Mouse (Mus musculus): ENCODE results near the gene Ube2c. TPM values are rescaled to one million over a fixed set of nuclear protein-coding genes. Genes with fewer than 3 reads are reported as not detected.

The Ube2c gene
- polyA plus RNA-seq (2012; rRNA removed) (293 and 329 TPM in 2 replicates), polyA plus RNA-seq (2014; fragmentation: Nextera tagmentation; extraction: Ambion mirVana) (279 and 305 TPM in 2 replicates)

GRCm38 (mm10) chr2:164769258-164770037 is at the start of gene Ube2c:
Gene Ube2c (plus strand): TSS chr2:164769898.
- 0 out of 2 replicates have a peak within 1 kb of the TSS, but pooled peaks have one; percentile 58 for H3K27ac ChIP-seq (replicated peaks; ENCODE audit: low read depth, low read length)
- H3K4me2 ChIP-seq (replicated peaks; ENCODE audit: low read depth, low read length, severe bottlenecking) = peak within 1 kb of the TSS; percentile 72
- H3K4me3 ChIP-seq (replicated peaks; ENCODE audit: low read length) = peak within 1 kb of the TSS; percentile 70
- 0 out of 2 replicates have a peak, but pooled peaks have one; percentile 23 for TF ChIP-seq POLR2A (IDR thresholded peaks at IDR 0.05; ENCODE audit: borderline replicate concordance, extremely low read depth, insufficient read depth, insufficient read length)
- WGBS = 2% methylated on average over 53 of the region's 53 CpGs
- DNase-seq (ENCODE audit: low spot score) (peak; percentile 99), ATAC-seq (ENCODE audit: low FRiP score, low read depth) (peak; percentile 98)
- H3K4me1 ChIP-seq (ENCODE audit: control insufficient read depth, insufficient read depth, low read length) = peaks cover 6% of the 10 kb centered on the region
- H3K36me3 ChIP-seq (ENCODE audit: control insufficient read depth, insufficient read depth, low read length) = peaks cover 55% of the 10 kb centered on the region
- peak within 1 kb of the TSS; percentile 65 for H3K9ac ChIP-seq (ENCODE audit: low read depth, low read length, severe bottlenecking)
- H3K9me3 ChIP-seq (ENCODE audit: control insufficient read depth, low read length) = no peaks in the 10 kb centered on the region
- no peaks in the 10 kb centered on the region for H3K27me3 ChIP-seq (ENCODE audit: control insufficient read depth, insufficient read depth, low read length)

- ATAC-seq (ENCODE audit: low FRiP score, low read depth) = no peak
These were observed 46.4 kb upstream of the Ube2c start for GRCm38 (mm10) chr2:164723276-164723675.

GRCm38 (mm10) chr2:164725895-164726619 is 43.6 kb upstream of the Ube2c start:
- no peak for ATAC-seq (ENCODE audit: low FRiP score, low read depth)
- H3K9ac ChIP-seq (ENCODE audit: low read depth, low read length, severe bottlenecking) = no peak overlapping the region
- H3K27me3 ChIP-seq (ENCODE audit: control insufficient read depth, insufficient read depth, low read length) = no peaks in the 10 kb centered on the region
- peak; percentile 81 for DNase-seq (ENCODE audit: low spot score)
- H3K4me2 ChIP-seq (replicated peaks; ENCODE audit: low read depth, low read length, severe bottlenecking) = no peak overlapping the region
- no peak overlapping the region for H3K27ac ChIP-seq (replicated peaks; ENCODE audit: low read depth, low read length)
- 25% methylated on average over 6 of the region's 6 CpGs for WGBS
- H3K4me1 ChIP-seq (ENCODE audit: control insufficient read depth, insufficient read depth, low read length) = no peaks in the 10 kb centered on the region
- no peaks in the 10 kb centered on the region for H3K36me3 ChIP-seq (ENCODE audit: control insufficient read depth, insufficient read depth, low read length)
- H3K9me3 ChIP-seq (ENCODE audit: control insufficient read depth, low read length) = no peaks in the 10 kb centered on the region
- no peak for TF ChIP-seq POLR2A (IDR thresholded peaks at IDR 0.05; ENCODE audit: borderline replicate concordance, extremely low read depth, insufficient read depth, insufficient read length)
- H3K4me3 ChIP-seq (replicated peaks; ENCODE audit: low read length) = no peak overlapping the region

More at GRCm38 (mm10) chr2:164723276-164723675, 46.4 kb upstream of the Ube2c start:
- no peaks in the 10 kb centered on the region for H3K9me3 ChIP-seq (ENCODE audit: control insufficient read depth, low read length)
- H3K27ac ChIP-seq (replicated peaks; ENCODE audit: low read depth, low read length) = no peak overlapping the region
- no peak for DNase-seq (ENCODE audit: low spot score)
- WGBS = 69% methylated on average over 4 of the region's 4 CpGs
- no peak overlapping the region for H3K4me3 ChIP-seq (replicated peaks; ENCODE audit: low read length)
- H3K4me2 ChIP-seq (replicated peaks; ENCODE audit: low read depth, low read length, severe bottlenecking) = no peak overlapping the region
- no peaks in the 10 kb centered on the region for H3K27me3 ChIP-seq (ENCODE audit: control insufficient read depth, insufficient read depth, low read length)
- TF ChIP-seq POLR2A (IDR thresholded peaks at IDR 0.05; ENCODE audit: borderline replicate concordance, extremely low read depth, insufficient read depth, insufficient read length) = no peak
- H3K36me3 ChIP-seq (ENCODE audit: control insufficient read depth, insufficient read depth, low read length) = no peaks in the 10 kb centered on the region
- no peak overlapping the region for H3K9ac ChIP-seq (ENCODE audit: low read depth, low read length, severe bottlenecking)
- no peaks in the 10 kb centered on the region for H3K4me1 ChIP-seq (ENCODE audit: control insufficient read depth, insufficient read depth, low read length)

- no peak for ATAC-seq (ENCODE audit: low FRiP score, low read depth)
- no peak for TF ChIP-seq POLR2A (IDR thresholded peaks at IDR 0.05; ENCODE audit: borderline replicate concordance, extremely low read depth, insufficient read depth, insufficient read length)
- H3K9me3 ChIP-seq (ENCODE audit: control insufficient read depth, low read length) = no peaks in the 10 kb centered on the region
These were observed 38.0 kb upstream of the Ube2c start for GRCm38 (mm10) chr2:164731719-164732118.

GRCm38 (mm10) chr2:164733259-164733658 is 36.4 kb upstream of the Ube2c start:
- no peaks in the 10 kb centered on the region for H3K4me1 ChIP-seq (ENCODE audit: control insufficient read depth, insufficient read depth, low read length)
- H3K9me3 ChIP-seq (ENCODE audit: control insufficient read depth, low read length) = no peaks in the 10 kb centered on the region
- 91% methylated on average over 2 of the region's 2 CpGs for WGBS
- H3K27me3 ChIP-seq (ENCODE audit: control insufficient read depth, insufficient read depth, low read length) = no peaks in the 10 kb centered on the region
- no peak overlapping the region for H3K4me2 ChIP-seq (replicated peaks; ENCODE audit: low read depth, low read length, severe bottlenecking)
- H3K9ac ChIP-seq (ENCODE audit: low read depth, low read length, severe bottlenecking) = no peak overlapping the region
- no peaks in the 10 kb centered on the region for H3K36me3 ChIP-seq (ENCODE audit: control insufficient read depth, insufficient read depth, low read length)
- no peak overlapping the region for H3K4me3 ChIP-seq (replicated peaks; ENCODE audit: low read length)
- no peak for TF ChIP-seq POLR2A (IDR thresholded peaks at IDR 0.05; ENCODE audit: borderline replicate concordance, extremely low read depth, insufficient read depth, insufficient read length)
- no peak for DNase-seq (ENCODE audit: low spot score)
- no peak overlapping the region for H3K27ac ChIP-seq (replicated peaks; ENCODE audit: low read depth, low read length)
- no peak for ATAC-seq (ENCODE audit: low FRiP score, low read depth)

More at GRCm38 (mm10) chr2:164731719-164732118, 38.0 kb upstream of the Ube2c start:
- H3K27me3 ChIP-seq (ENCODE audit: control insufficient read depth, insufficient read depth, low read length) = no peaks in the 10 kb centered on the region
- H3K9ac ChIP-seq (ENCODE audit: low read depth, low read length, severe bottlenecking) = no peak overlapping the region
- H3K4me3 ChIP-seq (replicated peaks; ENCODE audit: low read length) = no peak overlapping the region
- 67% methylated on average over 5 of the region's 5 CpGs for WGBS
- H3K4me2 ChIP-seq (replicated peaks; ENCODE audit: low read depth, low read length, severe bottlenecking) = no peak overlapping the region
- no peak for DNase-seq (ENCODE audit: low spot score)
- H3K27ac ChIP-seq (replicated peaks; ENCODE audit: low read depth, low read length) = no peak overlapping the region
- H3K4me1 ChIP-seq (ENCODE audit: control insufficient read depth, insufficient read depth, low read length) = no peaks in the 10 kb centered on the region
- no peaks in the 10 kb centered on the region for H3K36me3 ChIP-seq (ENCODE audit: control insufficient read depth, insufficient read depth, low read length)
